Mouse (Mus musculus) limb, embryonic 14.5 days (tissue): ENCODE results near the gene Galnt6. TPM values are rescaled to one million over a fixed set of nuclear protein-coding genes. Genes with fewer than 3 reads are reported as not detected.

Source experiments
- ATAC-seq: fragments of 200-750 bp; cut with Nextera tagmentation; 2 replicates; pipeline ENCODE4 v1.8.0; 2017; ENCODE audit warnings: low read depth, moderate number of reproducible peaks, moderate TSS enrichment; ENCODE audit not compliant: low FRiP score
- DNase-seq: peaks from one replicate; pipeline ENCODE4 v3.0.0-alpha.2; 2015; ENCODE audit warnings: low spot score
- H3K27ac ChIP-seq: fragments of 300-500 bp; sonication (generic); replicated peaks from 2 replicates; pipeline ENCODE4 v1.5.1; 2014; ENCODE audit warnings: low read depth, mild to moderate bottlenecking, low read length, moderate library complexity, mixed read lengths
- H3K27me3 ChIP-seq: fragments of 300-500 bp; sonication (generic); 2 replicates; pipeline ENCODE4 v1.6.1; 2014; ENCODE audit warnings: low read length, mixed read lengths; ENCODE audit not compliant: control insufficient read depth, insufficient read depth
- H3K36me3 ChIP-seq: fragments of 300-500 bp; sonication (generic); 2 replicates; pipeline ENCODE4 v1.6.1; 2014; ENCODE audit warnings: mild to moderate bottlenecking, low read length, moderate library complexity, mixed read lengths; ENCODE audit not compliant: control insufficient read depth, insufficient read depth
- H3K4me1 ChIP-seq: fragments of 300-500 bp; sonication (generic); 2 replicates; pipeline ENCODE4 v1.6.1; 2014; ENCODE audit warnings: antibody characterized with exemption, low read length, mixed read lengths; ENCODE audit not compliant: control insufficient read depth, insufficient read depth
- H3K4me2 ChIP-seq: fragments of 300-500 bp; sonication (generic); replicated peaks from 2 replicates; pipeline ENCODE4 v1.6.1; 2014; ENCODE audit warnings: low read depth, mild to moderate bottlenecking, low read length, moderate library complexity; ENCODE audit not compliant: severe bottlenecking
- H3K4me3 ChIP-seq: fragments of 300-500 bp; sonication (generic); replicated peaks from 2 replicates; pipeline ENCODE4 v1.5.1; 2014; ENCODE audit warnings: low read length
- H3K9ac ChIP-seq: fragments of 300-500 bp; sonication (generic); 2 replicates; pipeline ENCODE4 v1.6.1; 2014; ENCODE audit warnings: mild to moderate bottlenecking, low read depth, low read length, moderate library complexity; ENCODE audit not compliant: severe bottlenecking
- H3K9me3 ChIP-seq: fragments of 300-500 bp; sonication (generic); 2 replicates; pipeline ENCODE4 v1.6.1; 2016; ENCODE audit warnings: low read length; ENCODE audit not compliant: control insufficient read depth
- POLR2A ChIP-seq: fragments of 200-500 bp; IDR thresholded peaks from 2 replicates; pipeline ENCODE4 v1.8.0; 2012; ENCODE audit warnings: inconsistent platforms, mild to moderate bottlenecking, moderate library complexity, borderline replicate concordance; ENCODE audit not compliant: insufficient read depth, insufficient read length; ENCODE audit errors: extremely low read depth
- WGBS: fragments of 180-500 bp; shearing (Covaris S2); extraction: QIAGEN DNeasy Blood & Tissue Kit; methylation state at CpG from one replicate; pipeline ENCODE4 v1.1.7; 2014; 5-methylcytosine and 5-hydroxymethylcytosine counted together
- polyA plus RNA-seq, 2 experiments: library from polyadenylated mRNA; depleted of rRNA in 1 of 2; stranded (reverse) in 1 of 2; unstranded in 1 of 2; fragments of >200 nt; fragmentation: Nextera tagmentation in 1 of 2; extraction: Ambion mirVana in 1 of 2; gene quantifications; 2 replicates each; pipeline versions ENCODE4 v1.2.1 to v1.2.3; 2012 to 2014

The Galnt6 gene
- polyA plus RNA-seq, 2 experiments = 1.1 to 1.9 TPM

DNA sequence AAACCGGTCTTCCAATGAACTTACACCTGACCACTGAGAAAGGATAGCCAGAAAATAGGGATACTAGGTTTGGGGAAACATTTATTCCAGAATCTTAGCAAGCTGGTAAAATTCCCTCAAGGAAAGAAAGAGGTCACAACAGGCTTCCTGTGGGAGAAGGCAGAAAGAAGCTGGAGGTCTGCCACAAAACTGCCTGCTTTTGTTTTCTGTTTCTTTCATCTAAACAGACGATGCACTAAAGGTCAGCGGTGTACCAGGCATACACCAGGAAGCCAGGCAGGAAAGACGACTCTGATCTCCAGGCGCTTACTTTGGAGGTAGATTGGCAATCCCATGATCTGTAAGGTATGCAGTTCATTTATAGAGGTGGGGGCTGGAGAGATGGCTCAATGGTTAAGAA is 58.3 kb downstream of the Galnt6 start:
- DNase-seq = no peak

DNA sequence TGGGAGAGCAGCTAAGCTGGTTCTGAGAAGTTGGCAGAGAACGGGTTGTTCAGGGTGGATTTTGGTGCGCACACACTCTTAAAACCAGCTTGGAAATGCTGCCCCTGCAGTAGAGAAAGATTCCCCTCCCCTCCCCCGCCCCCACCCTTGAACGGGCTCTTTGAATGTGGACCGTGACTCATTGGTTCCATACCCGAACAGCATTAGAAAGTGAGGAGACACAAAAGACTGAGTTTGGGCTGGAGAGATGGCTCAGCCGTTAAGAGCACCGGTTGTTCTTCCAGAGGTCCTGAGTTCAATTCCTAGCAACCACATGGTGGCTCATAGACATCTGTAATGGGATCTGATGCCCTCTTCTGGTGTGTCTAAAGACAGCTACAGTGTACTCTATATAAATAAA is 59.2 kb downstream of the Galnt6 start:
- H3K9ac ChIP-seq = no peak overlapping the region
- no peak overlapping the region for H3K4me2 ChIP-seq
- H3K4me3 ChIP-seq = no peak overlapping the region
- no peaks in the 10 kb centered on the region for H3K4me1 ChIP-seq
- no peaks in the 10 kb centered on the region for H3K36me3 ChIP-seq
- WGBS = 90% methylated on average over 8 of the region's 8 CpGs
- H3K27ac ChIP-seq = no peak overlapping the region
- no peak for ATAC-seq
- H3K9me3 ChIP-seq = no peaks in the 10 kb centered on the region
- DNase-seq = no peak
- TF ChIP-seq POLR2A = no peak
- no peaks in the 10 kb centered on the region for H3K27me3 ChIP-seq

More for the DNA sequence above, 58.3 kb downstream of the Galnt6 start:
- no peaks in the 10 kb centered on the region for H3K4me1 ChIP-seq
- H3K36me3 ChIP-seq = no peaks in the 10 kb centered on the region
- no peak overlapping the region for H3K4me2 ChIP-seq
- no peaks in the 10 kb centered on the region for H3K27me3 ChIP-seq
- no peak for TF ChIP-seq POLR2A
- H3K4me3 ChIP-seq = no peak overlapping the region
- H3K27ac ChIP-seq = no peak overlapping the region
- 76% methylated on average over 5 of the region's 5 CpGs for WGBS
- H3K9me3 ChIP-seq = no peaks in the 10 kb centered on the region
- ATAC-seq = no peak
- H3K9ac ChIP-seq = no peak overlapping the region

DNA sequence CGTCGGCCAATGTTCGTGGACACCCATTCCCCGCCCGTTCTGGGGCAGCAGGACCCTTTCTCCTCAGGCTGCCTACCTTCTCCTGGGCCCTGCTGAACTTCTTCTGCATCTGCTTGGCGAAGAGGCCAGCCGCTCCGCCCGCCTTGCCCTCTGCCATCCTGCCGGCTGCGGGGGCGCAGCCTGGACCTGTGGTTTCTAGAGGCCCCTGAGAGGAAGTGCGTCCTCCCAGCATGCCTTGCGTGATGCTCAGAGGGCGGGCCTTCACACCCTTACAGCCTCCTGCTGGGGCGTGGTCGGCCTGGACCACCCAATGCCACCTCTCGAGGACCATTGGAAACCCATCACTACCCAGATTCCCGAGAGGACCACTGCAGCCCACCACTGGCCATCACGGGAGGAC is 59.8 kb downstream of the Galnt6 start, which contains the start of gene Bin2:
Bin2 (minus strand) TSS at position 217 of the 400 bp plus-strand sequence.
- TF ChIP-seq POLR2A = no peak

DNA sequence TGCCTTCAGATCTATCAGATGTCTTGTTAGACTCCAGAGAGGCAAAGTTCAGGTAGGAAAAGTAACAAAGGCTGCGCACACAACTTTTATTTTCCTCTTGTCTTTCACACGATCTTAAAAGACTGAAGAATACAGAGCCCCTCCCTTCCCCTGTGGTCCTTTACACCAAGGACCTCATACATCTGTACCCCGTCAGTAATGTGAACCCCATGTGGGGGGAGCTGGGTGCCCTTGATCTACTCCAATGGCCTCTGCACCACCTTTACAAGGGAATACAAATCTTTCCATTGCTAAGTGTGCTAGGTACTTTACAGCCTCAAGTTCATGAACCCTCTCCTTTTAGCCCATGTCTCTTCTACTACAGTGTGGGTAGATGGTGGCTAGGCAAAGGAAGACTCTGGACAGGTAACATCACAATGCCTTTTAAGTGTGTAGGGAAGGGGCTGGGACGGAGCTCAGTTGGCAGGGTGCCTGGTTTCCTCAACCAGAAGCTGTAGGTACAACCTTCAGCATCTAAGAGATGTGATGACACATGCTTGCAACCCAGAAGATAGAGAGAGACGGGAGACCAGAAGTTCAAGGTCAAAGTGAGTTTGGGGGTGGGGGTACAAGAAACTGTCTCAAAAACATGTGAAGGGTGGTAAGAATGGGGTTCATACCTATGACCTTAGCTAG is 61.2 kb downstream of the Galnt6 start:
- Histone ChIP-seq H3K4me2 (no peak overlapping the region), H3K27ac (no peak overlapping the region), H3K4me3 (no peak overlapping the region), H3K9me3 (no peaks in the 10 kb centered on the region), H3K27me3 (no peaks in the 10 kb centered on the region), H3K36me3 (no peaks in the 10 kb centered on the region), H3K4me1 (no peaks in the 10 kb centered on the region), H3K9ac (no peak overlapping the region)
- DNase-seq (no peak), ATAC-seq (no peak)
- TF ChIP-seq POLR2A = no peak
- 82% methylated on average over 5 of the region's 5 CpGs for WGBS

More for the DNA sequence above, 59.8 kb downstream of the Galnt6 start, which contains the start of gene Bin2:
- 85% methylated on average over 20 of the region's 20 CpGs for WGBS
- Histone ChIP-seq H3K4me1 (no peaks in the 10 kb centered on the region), H3K4me3 (no peak within 1 kb of the TSS), H3K27ac (no peak within 1 kb of the TSS), H3K36me3 (no peaks in the 10 kb centered on the region), H3K27me3 (no peaks in the 10 kb centered on the region), H3K9me3 (no peaks in the 10 kb centered on the region), H3K9ac (no peak within 1 kb of the TSS), H3K4me2 (no peak within 1 kb of the TSS)
- ATAC-seq (no peak), DNase-seq (no peak)

DNA sequence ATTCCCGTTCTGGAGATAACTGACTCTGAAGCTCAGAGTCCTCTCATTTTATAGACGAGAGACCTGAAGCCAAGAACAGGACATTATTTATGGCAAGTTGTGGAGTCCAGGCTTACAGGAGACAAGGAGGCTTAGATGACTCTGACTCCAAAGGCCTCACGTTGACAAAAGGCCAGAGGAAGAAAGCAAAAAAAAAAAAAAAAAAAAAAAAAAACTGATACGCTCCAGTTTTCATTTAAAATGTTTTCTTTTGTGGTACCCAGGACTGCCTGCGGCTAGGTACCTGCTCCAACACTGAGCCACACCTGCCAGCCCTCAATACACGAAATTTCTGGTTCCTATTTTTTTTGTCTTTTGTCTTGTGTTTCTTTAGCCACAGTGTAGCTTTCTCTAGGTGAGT is 61.8 kb downstream of the Galnt6 start:
- DNase-seq (no peak), ATAC-seq (no peak)
- no peak for TF ChIP-seq POLR2A
- H3K27me3 ChIP-seq = no peaks in the 10 kb centered on the region
- no peak overlapping the region for H3K9ac ChIP-seq
- WGBS = 56% methylated on average over 6 of the region's 6 CpGs
- no peak overlapping the region for H3K4me3 ChIP-seq
- H3K4me1 ChIP-seq = no peaks in the 10 kb centered on the region
- no peak overlapping the region for H3K27ac ChIP-seq
- no peaks in the 10 kb centered on the region for H3K9me3 ChIP-seq
- H3K36me3 ChIP-seq = no peaks in the 10 kb centered on the region
- no peak overlapping the region for H3K4me2 ChIP-seq

DNA sequence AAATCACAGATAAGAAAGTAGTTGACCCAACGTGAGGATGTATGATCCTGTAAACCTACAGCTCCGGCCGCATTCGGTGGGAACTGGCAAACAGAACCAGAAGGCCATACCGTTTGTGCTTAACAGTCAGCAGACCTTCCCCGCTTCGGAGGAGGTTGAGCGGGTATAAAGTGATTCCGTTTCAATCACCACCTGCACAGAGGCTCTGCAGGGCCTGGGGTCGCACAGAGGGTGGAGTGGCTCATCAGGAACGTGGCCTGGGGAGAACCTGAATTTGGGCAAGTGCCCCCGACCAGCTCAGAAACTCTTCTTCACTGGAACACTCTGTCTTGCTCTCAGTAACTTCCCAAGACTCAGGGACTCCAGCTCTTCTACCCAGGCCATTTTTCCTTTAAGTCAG is 62.3 kb downstream of the Galnt6 start:
- Histone ChIP-seq H3K27ac (no peak overlapping the region), H3K36me3 (no peaks in the 10 kb centered on the region), H3K9ac (no peak overlapping the region), H3K4me3 (no peak overlapping the region), H3K4me1 (no peaks in the 10 kb centered on the region), H3K9me3 (no peaks in the 10 kb centered on the region), H3K27me3 (no peaks in the 10 kb centered on the region), H3K4me2 (no peak overlapping the region)
- ATAC-seq = no peak
- no peak for DNase-seq
- no peak for TF ChIP-seq POLR2A
- WGBS = 22% methylated on average over 12 of the region's 12 CpGs
